15 mouse cellular contexts compared by ENCODE assay signal in the genomic region with DNA sequence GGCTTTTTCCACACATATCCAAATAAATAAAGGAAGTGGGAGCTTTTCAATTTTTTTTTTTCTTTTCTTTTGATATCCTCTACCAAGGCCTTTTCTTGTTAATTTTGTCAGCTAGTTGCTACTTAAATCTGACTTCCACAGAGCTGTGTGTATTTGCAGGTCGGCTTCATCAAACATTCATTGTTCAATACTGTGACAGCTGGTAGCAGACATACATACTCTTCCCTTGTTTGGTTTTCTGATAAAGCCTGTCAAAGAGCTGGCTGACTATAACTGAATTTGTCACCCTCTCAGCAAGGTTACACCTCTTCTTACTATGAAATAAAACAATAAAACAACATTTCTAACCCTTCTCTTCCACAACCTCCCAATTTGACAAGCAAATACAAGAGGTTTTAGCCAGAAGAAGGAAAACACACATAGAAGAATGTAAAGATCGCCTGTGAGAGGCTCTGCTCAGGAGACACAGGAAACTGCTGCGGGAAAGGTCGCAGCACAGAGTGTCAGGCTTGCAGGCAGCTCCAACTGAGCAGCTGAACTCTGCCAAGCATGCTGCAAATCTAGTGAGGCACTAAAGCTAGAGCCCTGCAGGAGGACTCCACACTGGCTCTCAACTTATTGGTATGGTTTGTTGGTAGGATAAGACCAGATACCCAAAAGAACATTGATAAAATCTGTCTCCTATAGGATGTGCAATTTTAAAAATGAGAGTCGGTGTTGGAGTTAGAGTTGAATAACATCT.
A peak's percentile ranks its signal among the peaks of the same experiment; 100 is the strongest.
DNase-seq lines count a peak whose midpoint lies in the region; ATAC-seq and TF ChIP-seq lines count a peak whose summit lies in the region.
"Had no signal": no experiment of that assay in that cellular context is flagged by ENCODE, and none has a peak within 500 bp of the region (broad histone marks: within the 10 kb centered on the region; RNA-seq: fewer than 3 reads in every experiment).

No protein-coding gene starts in this region.

- ATAC-seq in cerebellum, adult (ENCODE audit: insufficient number of reproducible peaks, low FRiP score, low TSS enrichment): no peak; the same call in 1 of the 2 replicates
- ATAC-seq in forebrain, postnatal 0 days: no peak
- no peak for ATAC-seq in midbrain, postnatal 0 days (ENCODE audit: low FRiP score)
- no peak for ATAC-seq in erythroid progenitor cell, adult 5-6 weeks (replicated peaks; ENCODE audit: low FRiP score, poor library complexity, severe bottlenecking)

- no peak overlapping the region for H3K27ac ChIP-seq in kidney, adult 2 months (ENCODE audit: insufficient read depth, low read depth, low read length)
- H3K27ac ChIP-seq in forebrain, postnatal 0 days (ENCODE audit: low read depth, low read length): no peak overlapping the region
- no peak overlapping the region for H3K27ac ChIP-seq in midbrain, postnatal 0 days (ENCODE audit: low read depth, low read length)
- H3K27ac ChIP-seq: embryonic facial prominence, embryonic 12.5 days; limb, embryonic 12.5 days; lung, embryonic 15.5 days; neural tube, embryonic 12.5 days had no signal

- TF ChIP-seq CTCF in kidney, adult 2 months (conservative IDR thresholded peaks at IDR 0.05; ENCODE audit: insufficient read depth, insufficient read length, low read depth, low read length): no peak
- TF ChIP-seq CTCF in forebrain, postnatal 0 days (IDR thresholded peaks at IDR 0.05; ENCODE audit: low read depth): no peak
- TF ChIP-seq CTCF in midbrain, postnatal 0 days (IDR thresholded peaks at IDR 0.05): no peak

- H3K4me1 ChIP-seq in kidney, adult 2 months (ENCODE audit: control insufficient read depth, insufficient read depth, low read length): no peaks in the 10 kb centered on the region
- peaks cover 8% of the 10 kb centered on the region; the same call in 1 of the 2 replicates for H3K4me1 ChIP-seq in forebrain, postnatal 0 days (ENCODE audit: insufficient read depth)
- H3K4me1 ChIP-seq in midbrain, postnatal 0 days (ENCODE audit: insufficient read depth, low read length): no peaks in the 10 kb centered on the region
- H3K4me1 ChIP-seq: neural tube, embryonic 12.5 days had no signal

- TF ChIP-seq POLR2A in kidney, adult 2 months (IDR thresholded peaks at IDR 0.05; ENCODE audit: low read depth, low read length): no peak

- DNase-seq in cerebellum, postnatal 14 days: peak; percentile 10 to 13
- peak; percentile 5 for DNase-seq in kidney, postnatal 10 days
- DNase-seq in kidney, adult 2 months: no peak
- peak; percentile 9 for DNase-seq in forebrain, postnatal 0 days
- peak; percentile 24 for DNase-seq in midbrain, postnatal 0 days (ENCODE audit: low spot score)
- no peak for DNase-seq in ovary, postnatal 14 days (ENCODE audit: low spot score)
- DNase-seq: adrenal gland, postnatal 14 days; heart, postnatal 4 days; kidney, adult 18-20 months had no signal

- 37% methylated on average over 5 of the region's 5 CpGs for WGBS in kidney, adult 2 months
- WGBS in forebrain, postnatal 0 days: 21% methylated on average over 5 of the region's 5 CpGs
- 16% methylated on average over 5 of the region's 5 CpGs for WGBS in midbrain, postnatal 0 days

- H3K4me2 ChIP-seq in forebrain, postnatal 0 days (ENCODE audit: low read depth): no peak overlapping the region
- no peak overlapping the region for H3K4me2 ChIP-seq in midbrain, postnatal 0 days (ENCODE audit: low read depth, low read length, poor library complexity, severe bottlenecking)
- H3K4me2 ChIP-seq: embryonic facial prominence, embryonic 12.5 days; limb, embryonic 12.5 days; lung, embryonic 15.5 days; neural tube, embryonic 12.5 days had no signal

- H3K9ac ChIP-seq in forebrain, postnatal 0 days: no peak overlapping the region
- H3K9ac ChIP-seq in midbrain, postnatal 0 days (replicated peaks; ENCODE audit: low read length, poor library complexity, severe bottlenecking): no peak overlapping the region
- H3K9ac ChIP-seq: embryonic facial prominence, embryonic 12.5 days; limb, embryonic 12.5 days; lung, embryonic 15.5 days; neural tube, embryonic 12.5 days had no signal

- H3K9me3 ChIP-seq in forebrain, postnatal 0 days (ENCODE audit: low read length): no peaks in the 10 kb centered on the region
- H3K9me3 ChIP-seq in midbrain, postnatal 0 days (ENCODE audit: low read length): no peaks in the 10 kb centered on the region
- H3K9me3 ChIP-seq: embryonic facial prominence, embryonic 12.5 days; limb, embryonic 12.5 days; lung, embryonic 15.5 days; neural tube, embryonic 12.5 days had no signal

- H3K27me3 ChIP-seq in kidney, adult 2 months (replicated peaks; ENCODE audit: control insufficient read depth, insufficient read depth, low read length): no peaks in the 10 kb centered on the region
- H3K27me3 ChIP-seq in forebrain, postnatal 0 days (ENCODE audit: insufficient read depth, low read length): no peaks in the 10 kb centered on the region; the same call in 1 of the 2 replicates
- H3K27me3 ChIP-seq in midbrain, postnatal 0 days (ENCODE audit: insufficient read depth, low read length): 0 out of 2 replicates have a peak, but pooled peaks cover 3% of the 10 kb centered on the region
- H3K27me3 ChIP-seq: embryonic facial prominence, embryonic 12.5 days; limb, embryonic 12.5 days; neural tube, embryonic 12.5 days had no signal

- no peak overlapping the region for H3K4me3 ChIP-seq in kidney, adult 2 months (ENCODE audit: insufficient read depth, low read depth, low read length)
- no peak overlapping the region for H3K4me3 ChIP-seq in forebrain, postnatal 0 days (ENCODE audit: low read depth, low read length)
- no peak overlapping the region for H3K4me3 ChIP-seq in midbrain, postnatal 0 days (ENCODE audit: low read depth, low read length)
- H3K4me3 ChIP-seq: embryonic facial prominence, embryonic 12.5 days; limb, embryonic 12.5 days; lung, embryonic 15.5 days; neural tube, embryonic 12.5 days had no signal

- no peaks in the 10 kb centered on the region for H3K36me3 ChIP-seq in kidney, adult 2 months (ENCODE audit: control insufficient read depth, insufficient read depth, low read length)
- no peaks in the 10 kb centered on the region for H3K36me3 ChIP-seq in forebrain, postnatal 0 days (ENCODE audit: insufficient read depth)
- no peaks in the 10 kb centered on the region for H3K36me3 ChIP-seq in midbrain, postnatal 0 days (ENCODE audit: insufficient read depth, low read length)
- H3K36me3 ChIP-seq: embryonic facial prominence, embryonic 12.5 days; limb, embryonic 12.5 days; lung, embryonic 15.5 days; neural tube, embryonic 12.5 days had no signal

Comparison
In these comparisons a context has a peak if more than half of its experiments do, and no peak if none do; other contexts are left out.
1. DNase-seq: peak in cerebellum, postnatal 14 days (2 of 2), kidney, postnatal 10 days (single experiment), forebrain, postnatal 0 days (single experiment) and midbrain, postnatal 0 days (single experiment); none in kidney, adult 2 months (single experiment) and ovary, postnatal 14 days (single experiment).